Mouse (Mus musculus) testis, adult 2 months (tissue): ENCODE data around the gene Pla2g3.

Source experiments
- CTCF ChIP-seq: fragments of 200-500 bp; IDR thresholded peaks from 2 replicates; pipeline ENCODE4 v1.5.1; 2012; ENCODE audit warnings: low read depth, mild to moderate bottlenecking, inconsistent platforms, low read length, moderate library complexity; ENCODE audit not compliant: control insufficient read depth, insufficient read depth, insufficient replicate concordance
- POLR2A ChIP-seq: fragments of 200-500 bp; IDR thresholded peaks from 2 replicates; pipeline ENCODE4 v1.6.1; 2012; ENCODE audit warnings: low read depth, mild to moderate bottlenecking, inconsistent platforms, low read length, moderate library complexity; ENCODE audit not compliant: control insufficient read depth

- TF ChIP-seq CTCF (no peak), POLR2A (no peak)
Measured at GRCm38 (mm10) chr11:3530731-3531130, 42.6 kb downstream of the Pla2g3 start.
